Mouse (Mus musculus) hindlimb bud, embryonic 11.5 days (tissue): ENCODE results near the gene Ahnak2.

Experiments used
- DNase-seq: peaks from one replicate; pipeline ENCODE4 v3.0.0-alpha.2; 2012; ENCODE audit warnings: low read depth, low spot score; ENCODE audit errors: extremely low spot score

Ahnak2 gene

DNA sequence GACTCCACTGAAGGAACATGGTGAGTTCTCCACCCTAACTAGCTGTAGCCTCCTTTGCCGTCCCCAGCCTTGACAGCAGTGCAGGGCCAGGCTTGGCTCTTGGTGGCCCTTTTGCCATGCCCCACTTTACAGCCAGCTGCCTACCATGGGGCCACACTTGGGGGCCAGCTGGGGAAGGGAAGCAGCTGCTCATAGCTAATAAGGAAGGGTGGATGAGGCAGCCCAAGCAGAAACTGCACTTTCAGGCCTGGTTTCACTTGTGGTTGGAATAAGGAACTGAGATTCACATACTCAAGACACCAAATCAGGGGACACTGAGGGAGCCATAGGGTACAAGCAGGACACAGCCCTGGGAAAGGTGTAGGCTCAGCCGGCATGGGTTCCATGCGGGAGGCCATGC, 40.4 kb downstream of the Ahnak2 start:
- DNase-seq, result no peak

DNA sequence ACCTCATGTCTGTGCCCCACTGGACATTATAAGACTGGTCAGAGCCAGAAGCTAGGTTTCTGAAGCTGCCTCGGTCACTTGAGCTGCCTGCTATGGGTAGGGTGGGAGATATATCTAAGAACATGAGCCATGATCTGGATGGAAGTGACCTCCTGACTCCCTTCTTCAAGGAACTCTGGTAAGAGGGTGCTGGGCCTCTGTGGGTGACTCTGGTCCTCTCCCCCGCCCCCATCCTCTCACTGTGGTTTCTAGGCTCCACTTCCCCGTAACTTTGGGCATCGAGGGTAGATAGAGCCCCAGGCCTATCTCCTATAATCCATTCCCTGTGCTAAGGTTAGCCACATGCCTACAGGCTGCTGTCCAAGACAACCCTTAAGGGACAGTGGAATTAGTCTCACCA, 41.0 kb downstream of the Ahnak2 start:
- DNase-seq, result no peak

DNA sequence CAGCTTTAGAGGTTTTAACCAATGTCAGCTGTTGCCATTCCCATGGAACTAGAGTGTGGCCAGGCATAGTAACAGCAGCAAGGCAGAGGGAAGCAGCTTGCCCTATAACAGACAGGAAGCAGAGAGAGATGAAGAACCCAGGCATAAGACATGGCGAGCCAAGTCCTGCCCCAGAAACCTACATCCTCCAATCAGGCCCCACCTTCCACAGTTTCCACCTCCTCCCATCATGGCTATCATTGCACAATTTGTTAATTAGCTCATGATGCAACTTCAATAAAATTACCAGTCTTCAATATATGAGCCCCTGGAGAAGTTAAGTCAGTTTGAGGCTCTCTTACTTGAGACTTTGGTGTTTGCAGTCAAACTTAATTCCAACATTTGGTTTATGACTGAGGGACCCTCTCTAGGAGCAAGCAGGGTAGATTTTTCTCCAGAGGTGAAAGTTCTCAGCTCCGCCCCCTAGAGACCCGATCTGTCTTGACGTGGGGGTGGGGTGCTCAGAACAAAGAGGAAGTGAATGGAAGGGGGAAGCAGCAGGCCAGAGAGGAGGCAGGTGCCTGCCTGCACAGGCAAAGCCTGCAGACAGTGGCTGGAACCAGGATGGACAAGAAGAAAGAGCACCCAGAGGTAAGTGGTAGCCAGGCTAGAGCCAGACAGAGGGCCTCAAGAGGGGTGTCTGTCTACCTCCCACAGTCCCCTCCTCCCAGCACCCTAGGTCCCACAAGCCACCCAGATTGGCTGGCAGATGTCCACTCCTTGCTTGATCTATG, 42.1 kb downstream of the Ahnak2 start, which contains the start of gene Pld4:
Gene Pld4, plus strand, starts transcription at position 502 of the 773 bp plus-strand sequence.
- no peak for DNase-seq

DNA sequence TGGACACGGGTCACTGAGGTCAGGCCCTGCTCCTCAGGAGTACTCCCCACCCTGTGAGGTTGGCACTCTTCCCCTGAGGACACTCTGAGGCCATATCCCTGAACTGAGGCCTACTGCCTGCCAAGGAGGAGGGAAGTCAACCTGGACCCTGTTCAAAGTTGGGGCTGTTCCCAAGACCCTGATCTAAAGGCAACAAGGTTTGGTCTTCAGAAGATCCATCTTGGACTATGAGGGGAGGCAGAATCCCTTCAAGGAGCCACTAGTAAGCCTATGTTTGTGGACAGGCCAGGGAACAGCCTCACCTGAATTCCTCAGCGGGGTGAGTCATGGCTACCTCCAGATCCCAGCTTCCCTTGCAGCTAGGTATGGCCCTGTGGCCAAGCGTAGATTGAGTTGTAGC, 43.0 kb downstream of the Ahnak2 start:
- DNase-seq, result no peak

DNA sequence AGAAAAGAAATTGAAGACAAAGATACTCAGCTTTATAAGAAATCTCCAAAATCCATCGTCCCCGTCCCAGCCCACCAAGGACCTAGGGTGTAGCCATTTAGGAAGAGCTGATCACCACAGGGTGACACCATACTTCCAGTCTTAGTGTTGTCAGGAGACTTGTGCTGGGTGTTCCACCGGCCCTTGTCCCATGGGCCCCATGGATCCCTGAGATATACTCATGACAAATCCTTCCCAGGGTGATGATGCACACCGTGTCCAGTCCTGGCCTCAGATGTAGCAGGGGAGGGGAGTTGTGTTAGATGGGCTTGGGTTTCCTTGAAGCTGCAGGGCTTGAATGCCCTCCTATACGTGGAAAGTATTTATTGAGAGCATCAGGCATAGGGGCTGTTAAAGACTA, 44.6 kb downstream of the Ahnak2 start:
- no peak for DNase-seq

DNA sequence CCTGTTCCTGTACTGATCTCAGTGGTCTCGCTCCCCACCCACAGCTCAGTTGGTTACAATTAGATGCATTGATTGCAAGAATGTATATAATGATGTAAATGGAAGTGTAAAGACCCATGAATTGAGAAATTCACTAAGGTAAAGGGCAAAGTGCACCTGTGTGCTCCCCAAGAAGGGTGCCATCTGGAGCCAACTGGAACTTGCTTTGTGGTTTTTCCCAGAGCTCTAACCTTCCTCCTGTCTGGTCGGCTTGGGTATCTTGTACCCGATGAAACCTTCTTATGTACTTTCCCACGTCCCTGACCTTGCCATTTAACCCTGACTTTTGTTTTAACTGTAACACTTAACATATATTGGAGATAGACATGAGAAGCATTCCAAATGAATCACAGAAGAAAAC, 46.6 kb downstream of the Ahnak2 start:
- DNase-seq, result no peak

DNA sequence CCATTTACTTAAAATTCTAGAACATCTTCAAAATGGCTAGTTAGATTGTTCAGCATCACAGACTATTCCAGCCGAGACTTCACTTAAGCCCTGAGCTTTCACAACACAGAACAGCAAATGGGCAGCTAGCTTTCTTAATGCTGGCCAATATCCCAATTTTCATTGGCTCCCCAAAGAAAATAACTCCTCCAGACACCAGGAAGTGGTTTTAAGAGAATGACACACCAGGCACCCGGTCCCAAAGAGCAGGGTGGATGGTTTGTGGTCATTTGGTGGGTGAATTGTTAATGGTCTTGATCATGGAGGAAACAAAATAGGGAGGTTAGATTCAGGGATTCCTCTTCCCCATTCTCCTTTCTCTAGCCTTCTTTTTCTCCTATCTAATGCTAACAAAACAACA, 50.1 kb downstream of the Ahnak2 start:
- DNase-seq, result no peak

DNA sequence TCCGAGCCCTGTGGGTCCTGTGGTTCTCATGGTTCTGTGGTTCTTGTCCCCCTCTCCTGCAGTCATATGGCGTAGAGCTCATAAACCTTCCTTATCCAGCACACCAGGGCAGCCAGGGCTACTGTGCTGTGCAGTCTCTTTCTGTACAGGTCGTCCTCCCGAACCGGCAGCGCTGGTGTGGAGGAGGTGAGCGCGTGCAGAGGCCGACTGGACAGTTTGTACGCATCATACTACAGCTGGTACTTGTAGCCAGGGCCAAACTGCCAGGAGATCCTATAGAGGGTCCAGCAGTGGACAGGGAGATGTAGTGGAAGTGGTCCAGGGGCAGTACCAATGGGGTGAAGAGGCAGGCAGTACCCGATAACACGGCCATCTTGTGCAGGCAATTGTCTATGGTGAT, 51.5 kb downstream of the Ahnak2 start:
- no peak for DNase-seq

DNA sequence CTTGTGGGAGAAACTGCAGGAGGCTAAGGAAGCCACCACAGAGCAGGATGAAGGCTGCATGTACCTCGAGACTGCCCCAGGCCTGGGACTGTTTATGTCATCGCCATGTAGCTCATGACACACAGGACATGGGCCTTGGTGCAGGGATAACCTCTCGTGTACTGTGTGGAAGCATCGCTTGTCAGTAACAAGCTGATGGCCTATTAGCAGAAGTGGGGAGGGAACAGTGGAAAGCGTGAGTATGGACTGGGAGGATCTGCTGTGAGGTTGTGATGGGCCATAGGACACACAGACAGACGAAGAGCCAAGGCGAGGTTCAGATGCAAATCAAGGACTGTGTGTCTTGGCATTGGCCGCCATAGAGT, 54.9 kb downstream of the Ahnak2 start:
- no peak for DNase-seq

DNA sequence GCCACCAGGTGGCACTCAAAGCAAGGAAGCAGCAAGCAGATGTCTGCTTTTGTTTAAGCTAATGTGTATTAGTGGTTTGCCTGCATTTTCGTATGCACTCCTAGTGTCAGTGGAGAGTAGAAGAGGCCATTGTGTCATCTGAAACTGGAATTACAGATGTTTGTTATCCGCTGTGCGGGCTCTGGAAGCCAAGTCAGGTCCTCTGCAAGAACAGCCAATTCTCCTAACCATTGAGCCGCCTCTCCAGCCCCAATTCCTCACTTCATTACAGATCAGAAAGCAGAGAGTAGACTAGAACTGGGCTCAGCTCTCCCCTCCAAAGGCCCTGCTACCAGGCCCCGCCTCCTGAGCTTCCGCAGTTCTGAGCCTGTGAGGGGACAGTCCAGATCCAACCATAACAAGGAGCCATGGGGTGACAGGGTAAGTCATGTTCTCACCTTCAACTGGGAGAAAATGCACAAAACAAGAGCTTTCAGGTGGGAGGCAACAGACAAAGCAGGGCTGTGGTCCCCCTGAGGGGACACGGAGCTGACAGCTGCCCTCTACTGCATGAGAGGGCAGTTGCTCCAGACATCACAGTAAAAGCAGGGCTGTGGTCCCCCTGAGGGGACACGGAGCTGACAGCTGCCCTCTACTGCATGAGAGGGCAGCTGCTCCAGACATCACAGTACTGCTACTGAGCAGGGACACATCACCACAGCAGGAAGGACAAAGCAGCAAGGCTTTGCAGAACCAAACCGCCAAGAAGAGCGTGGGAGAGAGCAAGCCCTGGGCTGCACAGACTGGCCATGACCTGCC, 55.5 kb downstream of the Ahnak2 start:
- DNase-seq, result peak; percentile 62

DNA sequence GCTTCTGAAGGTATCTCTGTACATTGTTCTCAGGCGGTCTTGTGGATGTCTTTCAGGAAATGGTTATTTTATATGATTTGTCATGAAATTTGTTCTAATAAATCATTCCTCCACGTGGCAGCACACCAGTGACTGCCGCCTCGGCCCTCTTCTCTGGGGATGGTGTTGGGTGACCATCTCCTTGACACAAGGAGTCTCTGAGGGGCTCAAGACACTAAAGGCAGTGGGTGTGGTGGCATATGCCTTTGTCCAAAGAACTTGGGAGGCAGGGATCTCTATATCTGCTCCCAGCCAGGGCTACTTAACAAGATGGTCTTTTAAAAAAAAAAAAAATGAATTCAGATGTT, 56.0 kb downstream of the Ahnak2 start:
- no peak for DNase-seq

DNA sequence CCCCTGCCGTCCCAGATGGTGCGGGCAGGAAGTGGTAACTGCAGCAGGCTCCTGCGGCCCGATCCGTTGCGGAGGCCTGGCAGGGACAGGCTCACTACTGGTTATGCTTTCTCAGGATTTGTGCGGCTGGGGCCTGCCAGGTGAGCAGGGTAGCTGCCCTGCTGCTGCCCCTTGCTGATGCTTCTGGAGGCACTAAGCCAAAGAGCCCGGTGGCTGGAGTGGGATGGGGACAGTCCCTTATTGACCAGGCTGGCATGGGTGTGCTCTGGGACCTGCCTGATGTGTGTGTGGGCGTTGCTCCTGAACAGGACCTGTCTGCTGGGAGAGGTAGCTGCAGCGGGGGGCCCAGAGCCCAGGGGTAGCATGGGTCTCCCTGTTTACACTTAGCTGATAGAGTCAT, 56.7 kb downstream of the Ahnak2 start:
- no peak for DNase-seq

DNA sequence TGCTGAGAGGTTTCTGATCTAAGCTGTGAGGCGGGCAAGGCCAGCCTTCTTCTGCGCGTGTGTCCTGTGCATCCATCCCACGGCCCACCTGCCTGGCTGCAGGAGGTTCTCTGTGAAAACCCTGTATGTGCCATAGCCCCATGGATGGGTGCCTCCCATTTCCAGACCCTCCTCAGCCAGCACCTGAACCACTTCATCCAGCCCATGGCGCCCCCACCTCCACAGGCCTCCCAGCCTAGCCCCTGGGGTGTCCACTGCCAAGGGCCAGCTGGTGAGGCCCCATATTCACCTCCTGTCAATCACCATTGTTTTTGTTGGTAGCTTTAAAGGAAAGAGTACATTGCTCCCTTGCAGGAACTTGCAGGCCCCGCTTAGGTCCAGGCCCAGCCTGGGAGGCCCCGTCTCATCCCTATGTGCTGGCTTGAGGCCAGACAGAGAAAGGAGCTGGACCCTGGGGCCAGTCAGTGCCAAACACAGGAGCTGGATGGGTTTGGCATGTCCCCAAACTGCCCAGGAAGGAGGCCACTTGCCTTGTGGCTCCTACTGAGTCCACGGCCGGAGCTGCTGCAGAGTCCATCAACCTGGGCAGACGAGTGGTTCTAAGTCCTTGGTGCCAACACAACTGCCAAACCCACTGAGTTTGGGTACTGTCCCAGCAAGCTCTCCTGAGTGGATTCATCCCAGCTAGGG, 57.4 kb downstream of the Ahnak2 start:
- no peak for DNase-seq

DNA sequence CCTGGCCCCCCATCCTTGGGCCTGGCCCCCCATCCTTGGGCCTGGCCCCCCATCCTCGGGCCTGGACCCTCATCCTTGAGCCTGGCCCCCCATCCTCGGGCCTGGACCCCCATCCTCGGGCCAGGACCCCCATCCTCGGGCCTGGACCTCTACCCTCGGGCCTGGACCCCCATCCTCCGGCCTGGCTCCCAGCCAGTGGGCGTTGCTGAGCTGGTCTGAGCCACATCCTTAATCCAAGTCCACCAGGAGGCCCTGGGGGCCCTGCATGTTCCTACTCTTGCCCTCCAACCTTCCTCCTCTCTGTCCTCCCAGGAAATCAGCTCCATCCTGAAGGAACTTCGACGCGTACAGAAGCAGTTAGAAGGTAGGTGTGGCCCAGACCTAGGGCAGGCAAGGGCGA, 58.2 kb downstream of the Ahnak2 start:
- no peak for DNase-seq

DNA sequence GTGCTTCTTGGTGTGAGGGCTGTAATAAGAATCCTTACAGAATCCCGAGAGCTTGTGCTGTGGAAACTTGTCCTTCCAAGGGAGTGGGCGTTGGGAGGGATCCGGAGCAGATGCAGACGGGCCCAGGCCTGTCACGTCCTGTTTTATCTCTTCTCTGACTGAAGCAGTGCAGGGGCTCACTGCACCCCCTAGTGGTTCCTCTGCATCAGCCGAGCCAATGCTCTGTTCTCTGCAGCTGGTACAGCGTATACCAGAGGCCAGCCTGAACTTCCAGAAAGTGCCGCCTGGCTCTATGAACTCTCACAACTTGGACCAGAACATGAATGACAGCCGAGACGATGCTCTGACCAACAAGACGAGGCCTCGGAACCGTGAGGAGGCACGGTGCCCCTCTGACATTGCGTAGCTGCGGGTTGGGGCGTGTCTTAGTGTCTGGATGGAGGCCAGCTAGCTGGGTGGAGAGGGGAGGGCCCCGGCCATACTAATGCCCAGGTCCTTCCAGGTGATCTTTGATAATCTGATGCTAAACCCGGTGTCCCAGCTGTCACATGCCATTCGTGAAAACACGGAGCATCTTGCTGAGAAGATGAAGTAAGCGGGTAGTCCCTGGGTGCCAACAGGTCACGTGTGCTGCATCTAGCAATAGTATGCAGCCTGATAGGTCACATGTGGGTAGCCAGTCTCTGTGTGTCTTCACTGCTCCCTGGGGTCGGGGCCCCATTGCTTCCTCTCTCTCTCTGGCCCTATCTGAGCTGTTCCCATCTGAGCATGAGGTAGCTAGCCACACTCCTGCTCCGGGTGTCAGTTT, 59.1 kb downstream of the Ahnak2 start:
- no peak for DNase-seq

DNA sequence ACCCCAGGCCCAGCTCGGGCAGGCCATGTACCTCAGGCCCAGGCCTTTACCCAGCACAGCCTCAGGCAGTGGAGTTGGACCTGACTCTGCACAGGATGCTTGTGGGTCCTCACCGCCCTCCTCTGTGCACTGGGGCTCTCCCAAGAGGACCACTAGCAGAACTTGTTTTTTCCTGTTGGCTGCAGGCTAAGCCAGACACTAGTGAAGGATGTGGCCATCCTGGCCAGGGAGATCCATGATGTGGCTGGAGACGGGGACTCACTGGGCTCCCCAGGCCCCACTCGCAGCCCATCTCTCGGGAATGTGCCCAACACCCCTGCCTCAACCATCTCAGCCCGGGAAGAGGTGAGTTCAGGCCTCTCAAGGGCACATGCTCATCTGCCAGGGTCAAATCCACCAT, 59.7 kb downstream of the Ahnak2 start:
- no peak for DNase-seq

DNA sequence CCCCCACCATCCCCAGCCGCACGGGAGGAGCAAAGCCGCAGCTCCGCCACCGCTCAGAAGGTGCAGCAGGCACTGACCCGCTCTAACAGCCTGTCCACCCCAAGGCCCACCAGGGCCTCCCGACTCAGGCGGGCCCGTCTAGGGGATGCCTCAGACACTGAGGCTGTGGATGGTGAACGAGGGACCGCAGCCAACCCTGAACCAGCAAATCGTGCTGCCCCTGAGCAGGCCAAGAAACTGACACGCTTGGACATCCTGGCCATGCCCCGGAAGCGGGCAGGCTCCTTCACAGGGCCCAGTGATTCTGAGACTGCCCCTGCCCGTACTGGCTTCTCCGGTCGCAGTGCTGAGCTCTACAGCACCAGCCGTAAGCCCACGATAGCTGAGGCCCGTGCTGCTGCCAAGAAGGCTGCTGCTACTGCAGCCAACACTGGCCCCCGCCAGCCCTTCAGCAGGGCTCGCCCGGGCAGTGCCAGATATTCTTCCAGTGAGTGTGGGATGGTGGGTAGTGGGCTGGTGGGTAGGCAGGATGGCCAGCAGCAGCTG, 63.4 kb downstream of the Ahnak2 start:
- DNase-seq, result no peak

DNA sequence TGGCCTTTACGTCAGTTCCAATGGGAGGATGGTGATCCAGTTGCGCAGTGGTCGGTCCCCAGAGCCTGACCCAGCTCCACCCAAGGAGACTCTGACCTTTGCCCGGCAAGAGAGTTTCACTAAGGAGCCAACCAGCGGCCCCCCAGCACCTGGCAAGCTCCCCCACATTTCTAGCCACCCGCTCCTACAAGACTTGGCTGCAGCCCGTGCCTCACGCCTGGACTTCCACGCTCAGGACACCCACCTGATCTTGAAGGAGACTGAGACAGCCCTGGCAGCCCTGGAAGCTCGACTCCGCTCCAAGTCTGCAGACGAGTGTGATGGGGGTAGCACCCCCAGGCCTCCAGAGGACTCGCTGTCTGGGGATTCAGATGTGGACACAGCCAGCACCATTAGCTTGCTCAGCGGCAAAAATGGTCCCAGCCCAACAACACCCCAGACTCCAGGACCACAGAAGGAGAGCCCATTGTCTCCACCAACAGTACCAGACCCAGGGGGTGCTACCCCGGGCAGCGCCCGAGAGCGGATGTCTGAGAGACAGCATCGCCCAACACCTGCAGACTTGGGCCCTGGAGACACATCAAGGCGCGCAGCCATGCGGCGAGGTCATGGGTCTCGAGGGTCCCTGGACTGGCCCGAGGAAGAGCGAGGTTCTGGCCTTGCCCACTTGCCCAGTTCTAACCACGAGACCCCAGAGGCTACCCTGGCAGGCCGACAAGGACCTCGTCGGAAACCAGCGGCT, 64.0 kb downstream of the Ahnak2 start:
- no peak for DNase-seq

DNA sequence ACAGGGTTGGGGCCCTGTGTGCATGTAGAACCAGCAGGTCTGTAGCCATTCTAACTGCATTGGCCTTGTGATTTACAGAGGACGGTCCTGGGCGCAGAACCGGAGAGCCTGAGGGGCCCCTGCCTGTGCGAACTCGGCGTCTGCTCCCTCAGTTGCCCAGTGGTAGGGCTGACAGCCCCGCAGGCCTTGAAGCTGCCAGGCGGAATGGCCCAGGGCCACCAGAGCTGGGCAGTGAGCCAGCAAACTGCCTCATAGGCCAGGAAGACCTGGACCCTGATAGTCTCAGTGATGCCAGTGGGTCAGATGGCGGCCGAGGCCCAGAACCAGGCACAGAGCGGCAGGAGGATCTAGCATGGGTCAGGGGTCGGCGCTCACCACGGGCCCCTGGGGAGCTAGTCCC, 64.7 kb downstream of the Ahnak2 start:
- DNase-seq, result no peak

DNA sequence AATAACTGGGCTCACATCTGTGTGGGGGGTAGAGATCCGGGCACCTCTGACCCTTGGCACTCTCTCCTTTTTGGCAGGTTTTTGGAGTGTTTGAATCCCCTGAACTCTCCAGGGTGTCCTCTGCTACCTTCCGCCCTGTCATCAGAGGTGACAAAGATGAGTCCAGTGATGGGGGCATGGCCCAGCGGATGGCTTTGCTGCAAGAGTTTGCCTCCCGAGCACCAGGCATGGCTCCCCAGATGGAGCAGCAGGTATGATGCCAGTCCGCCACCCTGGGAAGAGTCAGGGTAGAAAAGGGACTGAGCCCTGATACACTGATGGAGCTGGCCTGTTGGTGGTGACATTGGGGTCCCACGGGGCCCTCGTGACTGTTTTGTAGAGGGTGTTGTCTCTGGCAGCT, 65.4 kb downstream of the Ahnak2 start:
- DNase-seq, result no peak

DNA sequence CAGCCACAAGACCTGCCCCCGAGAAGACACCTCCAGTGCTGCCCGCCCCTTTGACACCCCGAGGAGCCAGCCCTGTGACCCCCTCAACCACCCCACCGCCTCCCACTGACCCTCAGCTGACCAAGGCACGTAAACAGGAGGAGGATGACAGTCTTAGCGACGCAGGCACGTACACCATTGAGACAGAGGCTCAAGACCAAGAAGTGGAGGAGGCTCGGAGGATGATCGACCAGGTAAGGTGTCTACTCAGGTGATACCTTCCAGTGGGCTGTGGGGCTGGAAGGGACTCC, 65.9 kb downstream of the Ahnak2 start:
- DNase-seq, result no peak
